Mouse (Mus musculus) left cerebral cortex, adult 2 months (tissue): ENCODE measurements around the gene Nploc4. TPM values are rescaled to one million over a fixed set of nuclear protein-coding genes. Genes with fewer than 3 reads are reported as not detected.

ENCODE experiments used
- DNase-seq, 2 experiments: peaks; one replicate each; pipeline ENCODE4 v3.0.0; 2021 to 2022; ENCODE audit warnings: low spot score in 2 of 2, mixed read lengths in 1 of 2; ENCODE audit errors: extremely low spot score in 1 of 2
- H3K27ac ChIP-seq: fragments of 200-600 bp; 2 replicates; pipeline ENCODE4 v1.8.1; 2022
- H3K4me3 ChIP-seq: fragments of 200-600 bp; 2 replicates; pipeline ENCODE4 v1.8.1; 2022
- CTCF ChIP-seq: fragments of 200-600 bp; IDR thresholded peaks from 2 replicates; pipeline ENCODE4 v1.8.1; 2022; ENCODE audit warnings: antibody characterized with exemption, mild to moderate bottlenecking, moderate library complexity
- intact Hi-C: fragments of 180-260 bp; cut with DNase I; formaldehyde crosslinking; loops from one replicate; pipeline ENCODE4 v1.15.1; 2025
- microRNA-seq, 2 experiments: library from miRNA; unstranded; fragments of <30 nt; microRNA quantifications; one replicate each; pipeline ENCODE4 v1.2.0; 2021
- total RNA-seq, 2 experiments: library from RNA; stranded (reverse); gene quantifications; 2 replicates each; pipeline ENCODE4 v1.2.3; 2021

Nploc4 gene
- total RNA-seq, 2 experiments from 2014 or later, result 70.9 to 72.4 TPM

GRCm38 (mm10) chr11:120343519-120344309 lies 93.8 kb downstream of the Nploc4 start:
- H3K27ac ChIP-seq, result no peak overlapping the region

GRCm38 (mm10) chr11:120342656-120343160 lies 94.8 kb downstream of the Nploc4 start:
- DNase-seq, result no peak
- no peak for TF ChIP-seq CTCF
- Histone ChIP-seq H3K4me3 (no peak overlapping the region), H3K27ac (no peak overlapping the region)
- intact Hi-C loops, result no loop called here

More at GRCm38 (mm10) chr11:120343519-120344309, 93.8 kb downstream of the Nploc4 start:
- intact Hi-C loops, result no loop called here
- TF ChIP-seq CTCF, result no peak
- no peak overlapping the region for H3K4me3 ChIP-seq
- no peak for DNase-seq

GRCm38 (mm10) chr11:120341661-120342060 lies 95.8 kb downstream of the Nploc4 start:
- TF ChIP-seq CTCF, result no peak
- Histone ChIP-seq H3K4me3 (no peak overlapping the region), H3K27ac (no peak overlapping the region)
- no peak for DNase-seq
- intact Hi-C loops, result no loop called here

- DNase-seq, result no peak
- intact Hi-C loops, result no loop called here
- no peak for TF ChIP-seq CTCF
- H3K4me3 ChIP-seq, result no peak overlapping the region
- H3K27ac ChIP-seq, result no peak overlapping the region
These were observed 97.5 kb downstream of the Nploc4 start for GRCm38 (mm10) chr11:120339978-120340513.

- Histone ChIP-seq H3K27ac (no peak overlapping the region), H3K4me3 (no peak overlapping the region)
- intact Hi-C loops, result no loop called here
- DNase-seq, result no peak
- no peak; the same call in 1 of the 2 replicates for TF ChIP-seq CTCF
These were observed 98.7 kb downstream of the Nploc4 start for GRCm38 (mm10) chr11:120338786-120339185.

GRCm38 (mm10) chr11:120337447-120337846 lies 100.1 kb downstream of the Nploc4 start:
- intact Hi-C loops, result no loop called here

GRCm38 (mm10) chr11:120335431-120336021 lies 102.0 kb downstream of the Nploc4 start:
- Histone ChIP-seq H3K27ac (no peak overlapping the region), H3K4me3 (no peak overlapping the region)
- no peak for DNase-seq
- TF ChIP-seq CTCF, result no peak
- intact Hi-C loops, result no loop called here

More at GRCm38 (mm10) chr11:120337447-120337846, 100.1 kb downstream of the Nploc4 start:
- DNase-seq, result no peak
- Histone ChIP-seq H3K4me3 (no peak overlapping the region), H3K27ac (no peak overlapping the region)
- TF ChIP-seq CTCF, result no peak

Small RNA genes within 50 kb of the gene (microRNA-seq; reads per million reads assigned to microRNA genes)
- 0 reads per million in 2 experiments for gene Gm23419
- gene Mir6935, result 1.5 to 2.4 reads per million in 2 experiments

Other genes with a start within 250 kb of the Nploc4 start
- gene Bahcc1, start 204.8 kb downstream of the Nploc4 start, total RNA-seq, result 10 to 100 TPM; 20.6 to 21.3 TPM
- gene Actg1, start 89.2 kb downstream of the Nploc4 start, total RNA-seq, result 1,000 to 10,000 TPM; 1,100 to 1,129 TPM
- gene Fscn2, start 76.2 kb downstream of the Nploc4 start, total RNA-seq, result under 1 TPM in 1 of 2 experiments, not detected in 1; 0.25 TPM
- 10 to 100 TPM; 16.1 to 17.6 TPM for gene Faap100, start 58.9 kb downstream of the Nploc4 start, total RNA-seq
- gene Tspan10, start 4.9 kb upstream of the Nploc4 start, total RNA-seq, result 1 to 10 TPM in 1 of 2 experiments, not detected in 1; 3.8 TPM
- gene Pde6g, start 15.8 kb upstream of the Nploc4 start, total RNA-seq, result 1 to 10 TPM in 1 of 2 experiments, under 1 TPM in 1; 0.45 to 1.1 TPM
- 10 to 100 TPM; 13.8 to 15.8 TPM for gene Oxld1, start 20.4 kb upstream of the Nploc4 start, total RNA-seq
- gene Ccdc137, start 20.4 kb upstream of the Nploc4 start, total RNA-seq, result 10 to 100 TPM; 28.4 to 28.5 TPM
- 10 to 100 TPM; 47.9 to 51.9 TPM for gene Arl16, start 29.9 kb upstream of the Nploc4 start, total RNA-seq
- 10 to 100 TPM; 66.1 to 68.3 TPM for gene Mrpl12, start 46.9 kb upstream of the Nploc4 start, total RNA-seq
- gene Slc25a10, start 54.1 kb upstream of the Nploc4 start, total RNA-seq, result 10 to 100 TPM; 17.7 to 21.3 TPM
- gene Gcgr, start 93.0 kb upstream of the Nploc4 start, total RNA-seq, result not detected
- gene Mcrip1, start 112.0 kb upstream of the Nploc4 start, total RNA-seq, result 10 to 100 TPM; 68.3 to 83.2 TPM
- gene Ppp1r27, start 113.4 kb upstream of the Nploc4 start, total RNA-seq, result not detected
- 100 to 1,000 TPM; 114 to 120 TPM for gene P4hb, start 135.5 kb upstream of the Nploc4 start, total RNA-seq
- gene Arhgdia, start 143.9 kb upstream of the Nploc4 start, total RNA-seq, result 100 to 1,000 TPM; 290 to 300 TPM
- 10 to 100 TPM; 56.4 to 64.1 TPM for gene Alyref, start 160.7 kb upstream of the Nploc4 start, total RNA-seq
- gene Anapc11, start 160.7 kb upstream of the Nploc4 start, total RNA-seq, result 10 to 100 TPM; 92.9 to 93.0 TPM
- under 1 TPM in 1 of 2 experiments, not detected in 1; 0.95 TPM for gene Npb, start 170.8 kb upstream of the Nploc4 start, total RNA-seq
- 100 to 1,000 TPM; 133 to 140 TPM for gene Pcyt2, start 180.2 kb upstream of the Nploc4 start, total RNA-seq
- 10 to 100 TPM; 43.2 to 45.3 TPM for gene Sirt7, start 187.5 kb upstream of the Nploc4 start, total RNA-seq
- 100 to 1,000 TPM; 104 to 107 TPM for gene Mafg, start 195.9 kb upstream of the Nploc4 start, total RNA-seq
- 1 to 10 TPM; 2.4 to 3.1 TPM for gene Pycr1, start 206.1 kb upstream of the Nploc4 start, total RNA-seq
- gene Myadml2, start 210.4 kb upstream of the Nploc4 start, total RNA-seq, result 1 to 10 TPM; 6.9 to 8.8 TPM
- gene Notum, start 223.5 kb upstream of the Nploc4 start, total RNA-seq, result 1 to 10 TPM; 4.0 to 7.2 TPM
- gene Aspscr1, start 235.3 kb upstream of the Nploc4 start, total RNA-seq, result 10 to 100 TPM; 47.4 to 54.9 TPM